Mouse (Mus musculus) CH12.LX (cell line): ENCODE results near the gene Cisd3.

Source experiments
- BHLHE40 ChIP-seq: IDR thresholded peaks from 2 replicates; pipeline ENCODE4 v1.6.1; 2011; ENCODE audit warnings: mild to moderate bottlenecking, low read depth, low read length, improper control_type of control experiment
- CHD2 ChIP-seq: IDR thresholded peaks from 2 replicates; pipeline ENCODE4 v1.6.1; 2011; ENCODE audit warnings: low read length, improper control_type of control experiment
- CTCF ChIP-seq, 2 experiments: IDR thresholded peaks in 1 of 2; conservative IDR thresholded peaks in 1 of 2; 2 replicates each; pipeline ENCODE4 v1.5.1; 2011 to 2012; ENCODE audit warnings: low read depth in 2 of 2, low read length in 2 of 2, improper control_type of control experiment in 1 of 2, inconsistent platforms in 1 of 2, mild to moderate bottlenecking in 1 of 2, moderate library complexity in 1 of 2
- ELF1 ChIP-seq: IDR thresholded peaks from 2 replicates; pipeline ENCODE4 v1.6.1; 2014; ENCODE audit warnings: low read depth, mild to moderate bottlenecking, inconsistent platforms, low read length, improper control_type of control experiment
- EP300 ChIP-seq: IDR thresholded peaks from 2 replicates; pipeline ENCODE4 v1.6.1; 2011; ENCODE audit warnings: low read length, improper control_type of control experiment
- HCFC1 ChIP-seq: IDR thresholded peaks from 2 replicates; pipeline ENCODE4 v1.6.1; 2012; ENCODE audit warnings: low read depth, mild to moderate bottlenecking, inconsistent platforms, low read length, improper control_type of control experiment
- KAT2A ChIP-seq: IDR thresholded peaks from 2 replicates; pipeline ENCODE4 v1.6.1; 2012; ENCODE audit warnings: low read length, improper control_type of control experiment, inconsistent platforms; ENCODE audit not compliant: insufficient replicate concordance
- MAX ChIP-seq: IDR thresholded peaks from 2 replicates; pipeline ENCODE4 v1.6.1; 2011; ENCODE audit warnings: low read length, improper control_type of control experiment
- MAZ ChIP-seq: IDR thresholded peaks from 2 replicates; pipeline ENCODE4 v1.6.1; 2012; ENCODE audit warnings: low read depth, mild to moderate bottlenecking, inconsistent platforms, low read length, improper control_type of control experiment, moderate library complexity
- POLR2A ChIP-seq: IDR thresholded peaks from 2 replicates; pipeline ENCODE4 v1.6.1; 2011; ENCODE audit warnings: low read depth, mild to moderate bottlenecking, improper control_type of control experiment, low read length
- RCOR1 ChIP-seq: conservative IDR thresholded peaks from 2 replicates; pipeline ENCODE4 v1.6.1; 2012; ENCODE audit warnings: low read depth, mild to moderate bottlenecking, inconsistent platforms, low read length, improper control_type of control experiment
- TCF12 ChIP-seq: IDR thresholded peaks from 2 replicates; pipeline ENCODE4 v1.6.1; 2014; ENCODE audit warnings: low read depth, mild to moderate bottlenecking, inconsistent platforms, low read length, improper control_type of control experiment
- USF1 ChIP-seq: IDR thresholded peaks from 2 replicates; pipeline ENCODE4 v1.6.1; 2014; ENCODE audit warnings: low read depth, mild to moderate bottlenecking, inconsistent platforms, low read length, improper control_type of control experiment

GRCm38 (mm10) chr11:97665431-97665830 is 20.2 kb upstream of the Cisd3 start:
- TF ChIP-seq CTCF (conservative IDR thresholded peaks at IDR 0.05 in 1 of 2, IDR thresholded peaks at IDR 0.05 in 1 of 2; ENCODE audit: low read depth in 2 of 2, low read length in 2 of 2), result no peak
- no peak for TF ChIP-seq POLR2A
- TF ChIP-seq TCF12, result no peak
- TF ChIP-seq EP300, result no peak
- TF ChIP-seq ELF1, result no peak
- TF ChIP-seq MAZ, result no peak
- no peak for TF ChIP-seq KAT2A
- no peak for TF ChIP-seq MAX
- no peak for TF ChIP-seq BHLHE40
- no peak for TF ChIP-seq CHD2
- no peak for TF ChIP-seq USF1
- no peak for TF ChIP-seq RCOR1
- no peak for TF ChIP-seq HCFC1
